Mouse (Mus musculus) activated CD4-positive, CD25-positive, alpha-beta regulatory T cell (primary cell): Measurements from ENCODE around the gene Lhcgr. TPM values are rescaled to one million over a fixed set of nuclear protein-coding genes. Genes with fewer than 3 reads are reported as not detected.

Experiments used
- polyA plus RNA-seq, 2 experiments: library from polyadenylated mRNA; unstranded; fragments of 100-300 nt; shearing (Covaris generic); gene quantifications; one replicate each; pipeline ENCODE4 v1.2.1; 2017

Gene Lhcgr
- polyA plus RNA-seq, result under 1 TPM in 1 of 2 experiments, not detected in 1; 0.32 TPM

GRCm38 (mm10) chr17:88791440-88792152 lies at the start of gene Lhcgr:
Lhcgr (minus strand) TSS chr17:88791990.

GRCm38 (mm10) chr17:88668452-88668851 lies 123.3 kb downstream of the Lhcgr start, which contains the start of gene Gtf2a1l:
Gtf2a1l (plus strand) TSS chr17:88668660.

Other genes starting within 250 kb of the Lhcgr start
- gene Ston1, start 194.3 kb downstream of the Lhcgr start, polyA plus RNA-seq, result 1 to 10 TPM in 1 of 2 experiments, under 1 TPM in 1; 0.81 to 5.7 TPM
- gene Gtf2a1l, start 123.3 kb downstream of the Lhcgr start, polyA plus RNA-seq, result not detected